Mouse (Mus musculus) forebrain, embryonic 16.5 days (tissue): Measurements from ENCODE around the gene A930018P22Rik. TPM values are rescaled to one million over a fixed set of nuclear protein-coding genes. Genes with fewer than 3 reads are reported as not detected.

ENCODE experiments used
- ATAC-seq: fragments of 200-750 bp; cut with Nextera tagmentation; 2 replicates; pipeline ENCODE4 v1.8.0; 2017; ENCODE audit warnings: mild to moderate bottlenecking, moderate library complexity
- H3K27ac ChIP-seq: fragments of 300-500 bp; sonication (generic); 2 replicates; pipeline ENCODE4 v1.5.1; 2014; ENCODE audit warnings: low read length, control low read depth
- H3K27me3 ChIP-seq: fragments of 300-500 bp; sonication (generic); replicated peaks from 2 replicates; pipeline ENCODE4 v1.6.1; 2014; ENCODE audit warnings: low read length; ENCODE audit not compliant: control insufficient read depth, insufficient read depth
- H3K36me3 ChIP-seq: fragments of 300-500 bp; sonication (generic); 2 replicates; pipeline ENCODE4 v1.6.1; 2014; ENCODE audit not compliant: control insufficient read depth, insufficient read depth
- H3K4me1 ChIP-seq: fragments of 300-500 bp; sonication (generic); replicated peaks from 2 replicates; pipeline ENCODE4 v1.6.1; 2014; ENCODE audit warnings: low read length; ENCODE audit not compliant: control insufficient read depth, insufficient read depth
- H3K4me2 ChIP-seq: fragments of 300-500 bp; sonication (generic); 2 replicates; pipeline ENCODE4 v1.6.1; 2014; ENCODE audit warnings: mild to moderate bottlenecking, low read length, control low read depth
- H3K4me3 ChIP-seq: fragments of 300-500 bp; sonication (generic); replicated peaks from 2 replicates; pipeline ENCODE4 v1.5.1; 2014; ENCODE audit warnings: mild to moderate bottlenecking, low read length, control low read depth
- H3K9ac ChIP-seq: fragments of 300-500 bp; sonication (generic); replicated peaks from 2 replicates; pipeline ENCODE4 v1.6.1; 2014; ENCODE audit warnings: low read depth, low read length, control low read depth
- H3K9me3 ChIP-seq: fragments of 300-500 bp; sonication (generic); 2 replicates; pipeline ENCODE4 v1.6.1; 2016; ENCODE audit warnings: low read length; ENCODE audit not compliant: control insufficient read depth
- WGBS: fragments of 180-500 bp; shearing (Covaris S2); extraction: QIAGEN DNeasy Blood & Tissue Kit; methylation state at CpG from one replicate; pipeline ENCODE4 v1.1.7; 2014; 5-methylcytosine and 5-hydroxymethylcytosine counted together
- polyA plus RNA-seq: library from polyadenylated mRNA; unstranded; fragments of >200 nt; fragmentation: Nextera tagmentation; extraction: Ambion mirVana; gene quantifications from 2 replicates; pipeline ENCODE4 v1.2.1, GENCODE M21; 2015

A930018P22Rik gene
- polyA plus RNA-seq, 1 experiment from 2014 or later: not detected

DNA sequence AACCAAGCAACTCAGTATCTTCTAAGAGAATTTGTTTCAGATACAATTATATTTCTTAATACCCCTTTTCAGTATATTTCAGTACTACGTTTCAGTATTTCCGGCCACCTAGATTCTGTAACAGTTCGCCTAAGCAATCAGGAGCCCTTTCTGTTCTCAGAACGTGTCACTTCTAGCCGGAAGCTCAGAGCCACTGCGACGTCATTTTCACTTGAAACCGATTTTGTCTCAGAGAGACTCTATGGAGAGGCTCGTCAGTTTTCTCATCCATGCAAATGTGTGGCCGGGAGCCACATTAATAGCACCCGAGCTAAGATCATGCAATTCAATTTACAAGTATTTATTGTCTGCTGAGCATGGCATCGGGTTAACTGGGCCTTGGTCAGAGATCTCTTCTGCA is 21.4 kb downstream of the A930018P22Rik start:
- Histone ChIP-seq H3K9me3 (no peaks in the 10 kb centered on the region), H3K4me3 (no peak overlapping the region), H3K36me3 (no peaks in the 10 kb centered on the region), H3K4me2 (no peak overlapping the region), H3K27ac (no peak overlapping the region), H3K27me3 (no peaks in the 10 kb centered on the region), H3K9ac (no peak overlapping the region), H3K4me1 (no peaks in the 10 kb centered on the region)
- 77% methylated on average over 12 of the region's 12 CpGs for WGBS
- no peak for ATAC-seq

DNA sequence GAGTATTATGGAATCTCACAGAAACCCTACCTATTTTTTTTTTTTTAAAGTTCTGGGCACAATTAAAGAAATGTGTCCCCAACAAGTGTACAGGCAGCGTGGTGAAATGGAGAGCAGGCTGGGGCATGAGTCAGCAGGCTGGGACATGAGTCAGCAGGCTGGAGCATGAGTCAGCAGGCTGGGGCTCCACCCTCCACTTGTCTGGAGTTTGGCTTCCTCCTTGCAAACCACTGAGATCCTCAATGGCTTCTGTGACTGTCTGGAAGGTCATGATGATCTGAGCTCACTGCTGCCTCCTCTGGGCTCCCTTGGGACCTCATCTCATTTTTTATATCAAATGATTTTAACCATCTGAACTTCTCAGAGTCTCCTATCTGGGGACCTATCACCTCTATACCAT is 23.4 kb downstream of the A930018P22Rik start:
- no peak overlapping the region for H3K4me2 ChIP-seq
- H3K36me3 ChIP-seq: no peaks in the 10 kb centered on the region
- H3K9ac ChIP-seq: no peak overlapping the region
- 81% methylated on average over 1 of the region's 1 CpGs for WGBS
- no peaks in the 10 kb centered on the region for H3K4me1 ChIP-seq
- ATAC-seq: no peak
- H3K27ac ChIP-seq: no peak overlapping the region
- no peaks in the 10 kb centered on the region for H3K9me3 ChIP-seq
- no peaks in the 10 kb centered on the region for H3K27me3 ChIP-seq
- H3K4me3 ChIP-seq: no peak overlapping the region

GRCm38 (mm10) chr2:104147910-104148561 is 25.5 kb downstream of the A930018P22Rik start:
- no peak overlapping the region for H3K4me2 ChIP-seq
- no peak overlapping the region for H3K9ac ChIP-seq
- H3K36me3 ChIP-seq: no peaks in the 10 kb centered on the region
- no peak overlapping the region for H3K27ac ChIP-seq
- no peaks in the 10 kb centered on the region for H3K27me3 ChIP-seq
- H3K9me3 ChIP-seq: no peaks in the 10 kb centered on the region
- no peaks in the 10 kb centered on the region for H3K4me1 ChIP-seq
- WGBS: 62% methylated on average over 4 of the region's 4 CpGs
- H3K4me3 ChIP-seq: no peak overlapping the region
- ATAC-seq: no peak

DNA sequence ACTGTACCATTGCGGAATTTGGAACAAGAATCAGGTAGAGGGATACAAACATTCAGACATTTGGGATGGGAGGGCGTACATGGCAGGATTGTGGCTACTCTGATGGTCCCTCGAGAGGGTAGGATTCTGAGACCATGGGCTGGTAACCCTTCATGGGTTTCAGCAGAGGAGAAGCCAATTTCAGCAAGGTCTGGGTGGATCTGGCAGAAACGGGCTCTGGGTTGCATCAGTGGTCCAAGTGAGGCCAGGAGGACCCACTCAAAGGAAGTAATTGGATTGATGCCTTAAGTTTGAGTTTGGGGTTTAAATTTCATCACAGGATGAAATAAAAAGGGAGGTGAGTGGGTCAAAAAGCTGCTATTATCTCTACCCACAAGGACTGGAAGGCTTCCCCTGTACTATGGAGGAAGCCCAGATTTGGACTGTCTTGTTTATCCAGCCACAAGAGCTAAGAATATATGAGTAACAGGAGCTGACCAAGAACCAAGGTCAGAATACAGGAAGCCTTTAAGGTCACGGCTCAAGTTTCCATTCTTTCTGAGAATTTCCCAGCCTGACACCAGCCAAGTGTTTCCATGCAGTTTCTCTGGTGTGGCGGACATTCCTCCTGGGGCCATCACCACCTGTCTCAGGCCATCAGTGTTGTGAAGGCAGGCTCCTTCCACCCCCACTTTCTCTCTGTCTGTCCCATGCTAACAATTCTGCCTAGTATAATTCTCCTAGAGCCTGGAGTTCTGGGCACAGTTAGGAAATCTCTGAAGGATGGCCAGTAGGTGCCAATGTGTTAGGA is 28.2 kb downstream of the A930018P22Rik start:
- 92% methylated on average over 6 of the region's 6 CpGs for WGBS
- Histone ChIP-seq H3K4me3 (no peak overlapping the region), H3K36me3 (no peaks in the 10 kb centered on the region), H3K9ac (no peak overlapping the region), H3K27ac (no peak overlapping the region), H3K9me3 (no peaks in the 10 kb centered on the region), H3K4me1 (no peaks in the 10 kb centered on the region), H3K27me3 (no peaks in the 10 kb centered on the region), H3K4me2 (no peak overlapping the region)
- ATAC-seq: no peak

- no peak overlapping the region for H3K4me2 ChIP-seq
- H3K27ac ChIP-seq: no peak overlapping the region
- H3K36me3 ChIP-seq: no peaks in the 10 kb centered on the region
- H3K9me3 ChIP-seq: no peaks in the 10 kb centered on the region
- H3K4me1 ChIP-seq: no peaks in the 10 kb centered on the region
- WGBS: 76% methylated on average over 4 of the region's 4 CpGs
- H3K9ac ChIP-seq: no peak overlapping the region
- no peaks in the 10 kb centered on the region for H3K27me3 ChIP-seq
- no peak for ATAC-seq
- H3K4me3 ChIP-seq: no peak overlapping the region
Observed at GRCm38 (mm10) chr2:104153345-104153744, 30.8 kb downstream of the A930018P22Rik start.

DNA sequence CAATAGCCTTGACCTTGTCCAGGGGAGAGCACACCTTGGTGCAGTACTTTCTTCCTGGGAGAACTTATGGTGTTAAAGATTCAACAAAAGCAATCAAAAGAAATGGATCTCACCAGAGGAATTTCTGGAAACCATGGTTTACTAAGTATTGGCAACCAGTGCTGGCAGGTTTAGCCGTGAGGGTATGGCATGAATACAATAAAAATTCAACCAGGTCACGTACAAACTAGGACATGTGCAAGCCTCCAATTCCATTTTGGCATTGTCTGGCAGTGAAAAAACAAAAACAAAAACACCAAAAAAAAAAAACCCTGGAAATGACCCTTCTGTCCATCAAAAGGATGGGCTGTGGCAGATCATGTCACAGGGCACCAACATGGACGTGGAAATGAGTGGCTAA is 31.3 kb downstream of the A930018P22Rik start:
- Histone ChIP-seq H3K27ac (no peak overlapping the region), H3K4me3 (no peak overlapping the region), H3K9me3 (no peaks in the 10 kb centered on the region), H3K4me1 (no peaks in the 10 kb centered on the region), H3K4me2 (no peak overlapping the region), H3K9ac (no peak overlapping the region), H3K27me3 (no peaks in the 10 kb centered on the region), H3K36me3 (no peaks in the 10 kb centered on the region)
- WGBS: 84% methylated on average over 3 of the region's 3 CpGs
- ATAC-seq: no peak

GRCm38 (mm10) chr2:104157831-104158230 is 35.3 kb downstream of the A930018P22Rik start:
- Histone ChIP-seq H3K4me1 (no peaks in the 10 kb centered on the region), H3K4me2 (no peak overlapping the region), H3K9ac (no peak overlapping the region), H3K9me3 (no peaks in the 10 kb centered on the region), H3K27me3 (no peaks in the 10 kb centered on the region), H3K27ac (no peak overlapping the region), H3K4me3 (no peak overlapping the region), H3K36me3 (no peaks in the 10 kb centered on the region)
- ATAC-seq: no peak
- WGBS: 88% methylated on average over 4 of the region's 4 CpGs

GRCm38 (mm10) chr2:104163418-104163817 is 40.8 kb downstream of the A930018P22Rik start:
- no peaks in the 10 kb centered on the region for H3K36me3 ChIP-seq
- no peak overlapping the region for H3K9ac ChIP-seq
- peaks cover 6% of the 10 kb centered on the region for H3K4me1 ChIP-seq
- no peak overlapping the region for H3K4me3 ChIP-seq
- no peak overlapping the region for H3K4me2 ChIP-seq
- WGBS: 84% methylated on average over 7 of the region's 7 CpGs
- no peak for ATAC-seq
- H3K27ac ChIP-seq: no peak overlapping the region
- no peaks in the 10 kb centered on the region for H3K9me3 ChIP-seq
- H3K27me3 ChIP-seq: no peaks in the 10 kb centered on the region

DNA sequence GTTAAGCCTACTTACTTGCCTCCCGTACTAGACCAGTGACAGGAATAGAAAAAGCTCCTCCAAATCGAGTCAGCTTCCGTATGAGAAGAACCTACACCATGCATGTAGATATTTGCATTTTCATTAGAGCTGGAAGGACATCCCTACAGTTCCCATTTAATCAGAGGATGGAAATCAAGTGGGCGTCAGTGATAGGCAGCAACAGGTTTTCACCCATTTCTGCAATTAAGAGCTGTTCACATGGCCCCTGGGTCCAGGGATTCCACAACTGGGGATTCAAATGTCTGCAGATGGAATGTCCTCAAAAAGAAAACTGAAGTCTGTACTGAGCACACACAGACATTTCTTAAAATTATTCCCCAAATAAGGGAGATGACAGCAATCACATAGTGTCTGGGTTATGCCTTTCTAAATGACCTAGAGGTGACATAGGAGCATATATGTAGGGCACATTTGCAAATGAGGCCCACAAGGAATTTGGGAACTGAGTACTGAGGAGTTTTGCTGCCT is 41.5 kb downstream of the A930018P22Rik start:
- ATAC-seq: no peak
- no peaks in the 10 kb centered on the region for H3K36me3 ChIP-seq
- peaks cover 10% of the 10 kb centered on the region for H3K4me1 ChIP-seq
- H3K27me3 ChIP-seq: no peaks in the 10 kb centered on the region
- no peak overlapping the region for H3K4me2 ChIP-seq
- 87% methylated on average over 4 of the region's 4 CpGs for WGBS
- no peak overlapping the region for H3K9ac ChIP-seq
- no peaks in the 10 kb centered on the region for H3K9me3 ChIP-seq
- no peak overlapping the region for H3K27ac ChIP-seq
- no peak overlapping the region for H3K4me3 ChIP-seq
